Mouse (Mus musculus) CH12.LX (cell line): Measurements from ENCODE around the gene B4galt2. TPM values are rescaled to one million over a fixed set of nuclear protein-coding genes. Genes with fewer than 3 reads are reported as not detected.

Source experiments
- DNase-seq: peaks from one replicate; pipeline ENCODE4 v3.0.0-alpha.2; 2013; ENCODE audit errors: extremely low read depth
- H3K27ac ChIP-seq: 2 replicates; pipeline ENCODE4 v1.5.1; 2012; ENCODE audit warnings: low read depth, mild to moderate bottlenecking, control low read depth, moderate library complexity; ENCODE audit not compliant: insufficient read depth
- H3K27me3 ChIP-seq: replicated peaks from 2 replicates; pipeline ENCODE3; 2012; ENCODE audit warnings: inconsistent platforms
- H3K36me3 ChIP-seq, 2 experiments: replicated peaks in 1 of 2; 2 replicates each; pipeline versions ENCODE3 to v1.6.1; 2012; ENCODE audit warnings: inconsistent platforms in 1 of 2, low read length in 1 of 2, mild to moderate bottlenecking in 1 of 2, mixed read lengths in 1 of 2, moderate library complexity in 1 of 2; ENCODE audit not compliant: control insufficient read depth in 1 of 2, insufficient read depth in 1 of 2
- H3K4me1 ChIP-seq, 2 experiments: 2 replicates each; pipeline ENCODE4 v1.6.1; 2012; ENCODE audit warnings: inconsistent platforms in 1 of 2, moderate library complexity in 1 of 2; ENCODE audit not compliant: insufficient read depth in 2 of 2, control insufficient read depth in 1 of 2
- H3K4me2 ChIP-seq: 2 replicates; pipeline ENCODE4 v1.6.1; 2012; ENCODE audit warnings: low read depth, mild to moderate bottlenecking, control low read depth; ENCODE audit not compliant: poor library complexity, insufficient read depth, severe bottlenecking
- H3K4me3 ChIP-seq, 3 experiments: fragments of 150-350 bp in 1 of 3; sonication (generic) in 1 of 3; replicated peaks in 1 of 3; 2 replicates each; pipeline versions ENCODE3 to v1.5.1; 2011 to 2012; ENCODE audit warnings: low read depth in 2 of 3, low read length in 2 of 3, mild to moderate bottlenecking in 2 of 3, moderate library complexity in 2 of 3, control low read depth in 1 of 3, improper control_type of control experiment in 1 of 3, inconsistent platforms in 1 of 3, mixed read lengths in 1 of 3; ENCODE audit not compliant: poor library complexity in 1 of 3
- H3K79me2 ChIP-seq: replicated peaks from 2 replicates; pipeline ENCODE4 v1.6.1; 2012; ENCODE audit warnings: mild to moderate bottlenecking, moderate library complexity; ENCODE audit not compliant: control insufficient read depth, poor library complexity, insufficient read depth, severe bottlenecking; ENCODE audit errors: extremely low read depth
- H3K9ac ChIP-seq: 2 replicates; pipeline ENCODE4 v1.6.1; 2012; ENCODE audit warnings: low read depth, mild to moderate bottlenecking, control low read depth, moderate library complexity; ENCODE audit not compliant: insufficient read depth
- H3K9me3 ChIP-seq: replicated peaks from 2 replicates; pipeline ENCODE3; 2012; ENCODE audit warnings: low read length, inconsistent platforms, mixed read lengths
- BHLHE40 ChIP-seq: IDR thresholded peaks from 2 replicates; pipeline ENCODE4 v1.6.1; 2011; ENCODE audit warnings: mild to moderate bottlenecking, low read depth, low read length, improper control_type of control experiment
- CHD1 ChIP-seq: IDR thresholded peaks from 2 replicates; pipeline ENCODE4 v1.6.1; 2012; ENCODE audit warnings: low read depth, low read length, improper control_type of control experiment, inconsistent platforms
- CHD2 ChIP-seq: IDR thresholded peaks from 2 replicates; pipeline ENCODE4 v1.6.1; 2011; ENCODE audit warnings: low read length, improper control_type of control experiment
- CTCF ChIP-seq, 2 experiments: IDR thresholded peaks in 1 of 2; conservative IDR thresholded peaks in 1 of 2; 2 replicates each; pipeline ENCODE4 v1.5.1; 2011 to 2012; ENCODE audit warnings: low read depth in 2 of 2, low read length in 2 of 2, improper control_type of control experiment in 1 of 2, inconsistent platforms in 1 of 2, mild to moderate bottlenecking in 1 of 2, moderate library complexity in 1 of 2
- EP300 ChIP-seq: IDR thresholded peaks from 2 replicates; pipeline ENCODE4 v1.6.1; 2011; ENCODE audit warnings: low read length, improper control_type of control experiment
- IRF4 ChIP-seq: IDR thresholded peaks from 2 replicates; pipeline ENCODE4 v1.6.1; 2014; ENCODE audit warnings: low read depth, mild to moderate bottlenecking, inconsistent platforms, low read length, improper control_type of control experiment
- JUN ChIP-seq: IDR thresholded peaks from 2 replicates; pipeline ENCODE4 v1.6.1; 2011; ENCODE audit warnings: low read depth, mild to moderate bottlenecking, low read length, improper control_type of control experiment, moderate library complexity; ENCODE audit not compliant: insufficient read depth
- JUND ChIP-seq: conservative IDR thresholded peaks from 2 replicates; pipeline ENCODE4 v1.6.1; 2011; ENCODE audit warnings: low read depth, low read length, improper control_type of control experiment
- KAT2A ChIP-seq: IDR thresholded peaks from 2 replicates; pipeline ENCODE4 v1.6.1; 2012; ENCODE audit warnings: low read length, improper control_type of control experiment, inconsistent platforms; ENCODE audit not compliant: insufficient replicate concordance
- MAFK ChIP-seq: IDR thresholded peaks from 2 replicates; pipeline ENCODE4 v1.6.1; 2011; ENCODE audit warnings: low read length, improper control_type of control experiment; ENCODE audit not compliant: insufficient replicate concordance
- MXI1 ChIP-seq: IDR thresholded peaks from 2 replicates; pipeline ENCODE4 v1.6.1; 2011; ENCODE audit warnings: mild to moderate bottlenecking, low read depth, low read length, improper control_type of control experiment
- MYC ChIP-seq: IDR thresholded peaks from 2 replicates; pipeline ENCODE4 v1.6.1; 2011; ENCODE audit warnings: low read depth, mild to moderate bottlenecking, improper control_type of control experiment, low read length
- NELFE ChIP-seq: IDR thresholded peaks from 2 replicates; pipeline ENCODE4 v1.6.1; 2011; ENCODE audit warnings: low read depth, low read length, improper control_type of control experiment
- NRF1 ChIP-seq: IDR thresholded peaks from 2 replicates; pipeline ENCODE4 v1.6.1; 2014; ENCODE audit warnings: low read depth, mild to moderate bottlenecking, inconsistent platforms, low read length, improper control_type of control experiment, moderate library complexity
- POLR2A ChIP-seq: IDR thresholded peaks from 2 replicates; pipeline ENCODE4 v1.6.1; 2011; ENCODE audit warnings: low read depth, mild to moderate bottlenecking, improper control_type of control experiment, low read length
- RAD21 ChIP-seq: IDR thresholded peaks from 2 replicates; pipeline ENCODE4 v1.6.1; 2011; ENCODE audit warnings: low read depth, mild to moderate bottlenecking, low read length, improper control_type of control experiment, moderate library complexity
- RCOR1 ChIP-seq: conservative IDR thresholded peaks from 2 replicates; pipeline ENCODE4 v1.6.1; 2012; ENCODE audit warnings: low read depth, mild to moderate bottlenecking, inconsistent platforms, low read length, improper control_type of control experiment
- SIN3A ChIP-seq: IDR thresholded peaks from 2 replicates; pipeline ENCODE4 v1.6.1; 2012; ENCODE audit warnings: low read length, improper control_type of control experiment, inconsistent platforms
- SMC3 ChIP-seq: IDR thresholded peaks from 2 replicates; pipeline ENCODE4 v1.6.1; 2011; ENCODE audit warnings: low read depth, low read length, improper control_type of control experiment
- TCF12 ChIP-seq: IDR thresholded peaks from 2 replicates; pipeline ENCODE4 v1.6.1; 2014; ENCODE audit warnings: low read depth, mild to moderate bottlenecking, inconsistent platforms, low read length, improper control_type of control experiment
- UBTF ChIP-seq: IDR thresholded peaks from 2 replicates; pipeline ENCODE4 v1.6.1; 2012; ENCODE audit warnings: low read depth, mild to moderate bottlenecking, inconsistent platforms, low read length, improper control_type of control experiment, moderate library complexity
- USF1 ChIP-seq: IDR thresholded peaks from 2 replicates; pipeline ENCODE4 v1.6.1; 2014; ENCODE audit warnings: low read depth, mild to moderate bottlenecking, inconsistent platforms, low read length, improper control_type of control experiment
- ZC3H11A ChIP-seq: IDR thresholded peaks from 2 replicates; pipeline ENCODE4 v1.6.1; 2012; ENCODE audit warnings: low read depth, mild to moderate bottlenecking, inconsistent platforms, low read length, improper control_type of control experiment
- ZKSCAN1 ChIP-seq: IDR thresholded peaks from 2 replicates; pipeline ENCODE4 v1.6.1; 2012; ENCODE audit warnings: low read depth, inconsistent platforms, low read length, improper control_type of control experiment, borderline replicate concordance
- ZMIZ1 ChIP-seq: IDR thresholded peaks from 2 replicates; pipeline ENCODE4 v1.6.1; 2012; ENCODE audit warnings: low read depth, mild to moderate bottlenecking, inconsistent platforms, low read length, improper control_type of control experiment
- ZNF384 ChIP-seq: IDR thresholded peaks from 2 replicates; pipeline ENCODE4 v1.6.1; 2012; ENCODE audit warnings: low read depth, low read length, improper control_type of control experiment, inconsistent platforms
- dilution Hi-C: fragments of 300-500 bp; cut with MboI; formaldehyde crosslinking; loops from 2 replicates; pipeline ENCODE4 v1.14.3; 2020; ENCODE audit warnings: low sequenced_read_pairs; ENCODE audit not compliant: extremely low pct_unique_long_range_greater_than_20kb, extremely low pct_ligation_motif_present
- in situ Hi-C: fragments of 300-500 bp; cut with MboI; formaldehyde crosslinking; loops from 3 replicates; pipeline ENCODE4 v1.14.3; 2019; ENCODE audit warnings: low sequenced_read_pairs, low pct_ligation_motif_present, low pct_unique_long_range_greater_than_20kb, mixed read lengths
- polyA plus RNA-seq: library from polyadenylated mRNA; unstranded; fragments of >175 nt; gene quantifications from 2 replicates; pipeline ENCODE4 v1.2.1, GENCODE M21; 2012; ENCODE audit warnings: low read depth; ENCODE audit not compliant: insufficient read length
- total RNA-seq, 2 experiments: library from RNA; depleted of rRNA; stranded (reverse); fragments of 300-350 nt in 1 of 2; fragments of >200 nt in 1 of 2; gene quantifications; 2 replicates each; pipeline ENCODE4 v1.2.3; 2012 to 2014

Gene B4galt2
- total and polyA plus RNA-seq, 3 experiments = 0.14 to 0.25 TPM; not detected in 1

- H3K9ac ChIP-seq = no peak overlapping the region
- H3K4me2 ChIP-seq = 0 out of 2 replicates have a peak overlapping the region, but pooled peaks have one; percentile 21
- in situ Hi-C loops (loop anchor here (5.0 kb wide), 1 partner anchor 159 kb away; no protein-coding TSS in a partner anchor), dilution Hi-C loops (no loop called here)
- DNase-seq = peak; percentile 25
- no peaks in the 10 kb centered on the region for H3K27me3 ChIP-seq
- H3K4me1 ChIP-seq = peaks cover 2 to 15% of the 10 kb centered on the region in 2 experiments; a peak in 2 of 4 replicates
- no peaks in the 10 kb centered on the region for H3K79me2 ChIP-seq
- no peak overlapping the region for H3K4me3 ChIP-seq
- peaks cover 0 to 7% of the 10 kb centered on the region in 2 experiments for H3K36me3 ChIP-seq
- no peak overlapping the region for H3K27ac ChIP-seq
- TF ChIP-seq USF1 (no peak), JUND (no peak), IRF4 (no peak), MXI1 (no peak), JUN (no peak), CTCF (conservative IDR thresholded peaks at IDR 0.05 in 1 of 2, IDR thresholded peaks at IDR 0.05 in 1 of 2; ENCODE audit: low read depth in 2 of 2, low read length in 2 of 2) (peak in 1 of 2 experiments; percentile 59; a peak in 2 of 4 replicates), CHD1 (no peak), ZNF384 (no peak), BHLHE40 (no peak), KAT2A (no peak), SIN3A (no peak), ZMIZ1 (no peak), MYC (no peak), MAFK (no peak), TCF12 (no peak), SMC3 (peak; percentile 43), NRF1 (no peak), ZKSCAN1 (no peak), RCOR1 (no peak), RAD21 (peak; percentile 13), POLR2A (no peak), CHD2 (no peak), NELFE (no peak), UBTF (no peak), ZC3H11A (no peak), EP300 (no peak)
- peaks cover 2% of the 10 kb centered on the region for H3K9me3 ChIP-seq
Measured at GRCm38 (mm10) chr4:117928699-117929241, 45.5 kb upstream of the B4galt2 start.
